Mouse (Mus musculus) liver, adult 2 months (tissue): ENCODE results near the gene S100a6. TPM values are rescaled to one million over a fixed set of nuclear protein-coding genes. Genes with fewer than 3 reads are reported as not detected.

Experiments used
- DNase-seq: peaks from one replicate; pipeline ENCODE4 v3.0.0-alpha.2; 2011; ENCODE audit warnings: low read depth, low spot score; ENCODE audit errors: extremely low read depth
- H3K27ac ChIP-seq: fragments of 200-500 bp; replicated peaks from 2 replicates; pipeline ENCODE4 v1.5.1; 2012; ENCODE audit warnings: low read depth, mild to moderate bottlenecking, control low read depth, inconsistent platforms, low read length; ENCODE audit not compliant: insufficient read depth
- H3K27me3 ChIP-seq: fragments of 200-500 bp; 2 replicates; pipeline ENCODE4 v1.6.1; 2012; ENCODE audit warnings: mild to moderate bottlenecking, moderate library complexity, low read length, inconsistent platforms; ENCODE audit not compliant: control insufficient read depth, insufficient read depth
- H3K36me3 ChIP-seq: fragments of 200-500 bp; 2 replicates; pipeline ENCODE4 v1.6.1; 2012; ENCODE audit warnings: low read length, inconsistent platforms; ENCODE audit not compliant: control insufficient read depth, insufficient read depth
- H3K4me1 ChIP-seq: fragments of 200-500 bp; 2 replicates; pipeline ENCODE4 v1.6.1; 2011; ENCODE audit warnings: low read length; ENCODE audit not compliant: control insufficient read depth, insufficient read depth
- H3K4me3 ChIP-seq: fragments of 200-500 bp; 2 replicates; pipeline ENCODE4 v1.5.1; 2011; ENCODE audit warnings: low read depth, mild to moderate bottlenecking, control low read depth, low read length, moderate library complexity; ENCODE audit not compliant: insufficient read depth
- H3K79me2 ChIP-seq: fragments of 200-500 bp; 2 replicates; pipeline ENCODE4 v1.6.1; 2012; ENCODE audit warnings: inconsistent platforms, mild to moderate bottlenecking, low read length, moderate library complexity; ENCODE audit not compliant: control insufficient read depth, insufficient read depth
- H3K9ac ChIP-seq: fragments of 200-500 bp; 2 replicates; pipeline ENCODE4 v1.6.1; 2012; ENCODE audit warnings: low read depth, mild to moderate bottlenecking, control low read depth, inconsistent platforms, low read length
- CTCF ChIP-seq: fragments of 200-500 bp; IDR thresholded peaks from 2 replicates; pipeline ENCODE4 v1.5.1; 2011; ENCODE audit warnings: low read depth, low read length, control low read depth
- POLR2A ChIP-seq: fragments of 200-500 bp; IDR thresholded peaks from 2 replicates; pipeline ENCODE4 v1.6.1; 2011; ENCODE audit warnings: low read length, control low read depth; ENCODE audit not compliant: insufficient read depth; ENCODE audit errors: extremely low read depth
- WGBS: fragments of 180-500 bp; shearing (Covaris S2); methylation state at CpG from one replicate; pipeline ENCODE4 v1.1.7; 2018; 5-methylcytosine and 5-hydroxymethylcytosine counted together
- polyA plus RNA-seq: library from polyadenylated mRNA; depleted of rRNA; stranded (reverse); fragments of >200 nt; gene quantifications from 2 replicates; pipeline ENCODE4 v1.2.3, GENCODE M21; 2012
- total RNA-seq: library from RNA; depleted of rRNA; stranded (reverse); fragments of >200 nt; gene quantifications from 2 replicates; pipeline ENCODE4 v1.2.3, GENCODE M21; 2014

S100a6 gene
- total and polyA plus RNA-seq, 2 experiments = 2.4 to 8.1 TPM

- Histone ChIP-seq H3K4me1 (no peaks in the 10 kb centered on the region), H3K36me3 (no peaks in the 10 kb centered on the region), H3K79me2 (no peaks in the 10 kb centered on the region), H3K27ac (no peak overlapping the region), H3K27me3 (no peaks in the 10 kb centered on the region), H3K4me3 (no peak overlapping the region), H3K9ac (no peak overlapping the region)
- 52% methylated on average over 11 of the region's 11 CpGs for WGBS
- TF ChIP-seq CTCF (no peak), POLR2A (no peak)
- no peak for DNase-seq
Measured at GRCm38 (mm10) chr3:90614611-90615251, 2.0 kb downstream of the S100a6 start.

- no peak for DNase-seq
- Histone ChIP-seq H3K27me3 (no peaks in the 10 kb centered on the region), H3K27ac (no peak overlapping the region), H3K79me2 (no peaks in the 10 kb centered on the region), H3K36me3 (no peaks in the 10 kb centered on the region), H3K4me1 (no peaks in the 10 kb centered on the region), H3K9ac (no peak overlapping the region), H3K4me3 (no peak overlapping the region)
- TF ChIP-seq POLR2A (no peak), CTCF (peak; percentile 75)
- WGBS = 9% methylated on average over 7 of the region's 7 CpGs
Measured at GRCm38 (mm10) chr3:90615415-90615814, 2.7 kb downstream of the S100a6 start.

GRCm38 (mm10) chr3:90615911-90616310 is 3.2 kb downstream of the S100a6 start:
- DNase-seq = no peak
- WGBS = 71% methylated on average over 1 of the region's 1 CpGs
- TF ChIP-seq POLR2A (no peak), CTCF (no peak)
- H3K36me3 ChIP-seq = no peaks in the 10 kb centered on the region
- H3K27ac ChIP-seq = no peak overlapping the region
- H3K27me3 ChIP-seq = no peaks in the 10 kb centered on the region
- H3K4me3 ChIP-seq = no peak overlapping the region
- no peak overlapping the region for H3K9ac ChIP-seq
- H3K79me2 ChIP-seq = no peaks in the 10 kb centered on the region
- H3K4me1 ChIP-seq = no peaks in the 10 kb centered on the region

GRCm38 (mm10) chr3:90617586-90617985 is 4.9 kb downstream of the S100a6 start:
- TF ChIP-seq POLR2A = no peak
- TF ChIP-seq CTCF = no peak; the same call in 1 of the 2 replicates
- Histone ChIP-seq H3K4me3 (no peak overlapping the region), H3K9ac (no peak overlapping the region), H3K36me3 (no peaks in the 10 kb centered on the region), H3K27me3 (no peaks in the 10 kb centered on the region), H3K4me1 (no peaks in the 10 kb centered on the region), H3K79me2 (no peaks in the 10 kb centered on the region), H3K27ac (no peak overlapping the region)
- 8% methylated on average over 1 of the region's 1 CpGs for WGBS
- DNase-seq = no peak

GRCm38 (mm10) chr3:90621552-90621951 is 8.9 kb downstream of the S100a6 start:
- TF ChIP-seq CTCF = no peak
- no peak for TF ChIP-seq POLR2A

GRCm38 (mm10) chr3:90623435-90624071 is 10.9 kb downstream of the S100a6 start:
- WGBS = 41% methylated on average over 2 of the region's 2 CpGs
- DNase-seq = no peak
- Histone ChIP-seq H3K27me3 (no peaks in the 10 kb centered on the region), H3K27ac (no peak overlapping the region), H3K4me3 (no peak overlapping the region), H3K4me1 (no peaks in the 10 kb centered on the region), H3K9ac (no peak overlapping the region), H3K36me3 (no peaks in the 10 kb centered on the region), H3K79me2 (no peaks in the 10 kb centered on the region)
- TF ChIP-seq POLR2A = no peak
- no peak for TF ChIP-seq CTCF

More at GRCm38 (mm10) chr3:90621552-90621951, 8.9 kb downstream of the S100a6 start:
- Histone ChIP-seq H3K36me3 (no peaks in the 10 kb centered on the region), H3K79me2 (no peaks in the 10 kb centered on the region), H3K4me3 (no peak overlapping the region), H3K9ac (no peak overlapping the region), H3K27me3 (no peaks in the 10 kb centered on the region), H3K27ac (no peak overlapping the region), H3K4me1 (no peaks in the 10 kb centered on the region)
- no peak for DNase-seq
- WGBS = 53% methylated on average over 7 of the region's 7 CpGs
